Comparison of ENCODE assay signal across 10 mouse cellular contexts in the genomic region with DNA sequence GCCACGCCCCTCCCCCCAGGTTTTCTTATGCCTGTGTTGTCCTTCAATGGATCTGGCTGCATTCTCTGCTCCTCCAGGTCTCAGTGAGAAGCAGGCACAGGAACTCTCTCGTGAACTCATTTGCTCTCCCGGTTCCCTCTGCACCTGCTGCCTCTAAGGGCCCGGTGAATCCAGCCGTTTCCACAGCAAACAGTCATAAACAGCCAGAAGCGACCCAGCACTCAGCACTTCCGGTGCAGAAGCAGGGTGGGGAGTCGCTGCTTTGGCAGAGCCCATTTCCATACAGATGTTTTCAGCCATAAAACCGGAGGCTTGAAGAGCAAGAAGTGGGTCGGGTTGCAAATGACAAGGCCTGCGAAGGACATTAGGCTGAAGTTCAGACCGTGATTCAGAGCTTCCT.
DNase-seq lines count a peak whose midpoint lies in the region; ATAC-seq lines count a peak whose summit lies in the region.
"Had no signal": no experiment of that assay in that cellular context is flagged by ENCODE, and none has a peak within 500 bp of the region (broad histone marks: within the 10 kb centered on the region; RNA-seq: fewer than 3 reads in every experiment).

No protein-coding gene starts in this region.

- no peak for DNase-seq in heart, postnatal 25 days (ENCODE audit: low spot score)
- DNase-seq in B cell, adult 2 months: peak; percentile 61 to 64
- DNase-seq in gastrocnemius, postnatal 25 days: peak; percentile 28
- peak; percentile 45 for DNase-seq in mesoderm, embryonic 11.5 days (ENCODE audit: low read depth, low spot score)
- no peak for DNase-seq in frontal cortex, postnatal 14 days (ENCODE audit: low spot score in 2 of 2)
- DNase-seq in lung, postnatal 14 days: no peak
- DNase-seq: liver, embryonic 13.5 days had no signal

- no peaks in the 10 kb centered on the region for H3K27me3 ChIP-seq in heart, embryonic 16.5 days (ENCODE audit: control insufficient read depth, insufficient read depth, low read length)
- H3K27me3 ChIP-seq: liver, embryonic 13.5 days had no signal

- no peaks in the 10 kb centered on the region for H3K9me3 ChIP-seq in heart, embryonic 16.5 days (replicated peaks; ENCODE audit: control insufficient read depth, low read length)
- H3K9me3 ChIP-seq: liver, embryonic 13.5 days had no signal

- WGBS in heart, embryonic 16.5 days: 41% methylated on average over 12 of the region's 12 CpGs

- no peak overlapping the region for H3K4me3 ChIP-seq in heart, embryonic 16.5 days (ENCODE audit: low read length)
- H3K4me3 ChIP-seq: erythroblast, embryonic 14.5 days; liver, embryonic 13.5 days had no signal

- no peak overlapping the region; the same call in 1 of the 2 replicates for H3K4me2 ChIP-seq in heart, embryonic 16.5 days (ENCODE audit: low read depth, low read length)
- H3K4me2 ChIP-seq: liver, embryonic 13.5 days had no signal

- peak; percentile 37; the same call in 1 of the 2 replicates for ATAC-seq in heart, embryonic 16.5 days (replicated peaks; ENCODE audit: extremely low read depth, insufficient read depth, low FRiP score)
- no peak for ATAC-seq in cerebellum, adult (ENCODE audit: insufficient number of reproducible peaks, low FRiP score, low TSS enrichment)

- no peak overlapping the region for H3K9ac ChIP-seq in heart, embryonic 16.5 days (ENCODE audit: low read length)
- H3K9ac ChIP-seq: liver, embryonic 13.5 days had no signal

- H3K4me1 ChIP-seq in heart, embryonic 16.5 days (ENCODE audit: control insufficient read depth, insufficient read depth, low read length): peaks cover 8% of the 10 kb centered on the region; the same call in 1 of the 2 replicates
- H3K4me1 ChIP-seq: liver, embryonic 13.5 days had no signal

- H3K36me3 ChIP-seq in heart, embryonic 16.5 days (ENCODE audit: control insufficient read depth, insufficient read depth): no peaks in the 10 kb centered on the region
- H3K36me3 ChIP-seq: liver, embryonic 13.5 days had no signal

- intact Hi-C loops in heart, postnatal 25 days (cut with DNase I): no loop called here

- H3K27ac ChIP-seq in heart, embryonic 16.5 days (ENCODE audit: low read length): no peak overlapping the region
- H3K27ac ChIP-seq: liver, embryonic 13.5 days had no signal

Comparison
In these comparisons a context has a peak if more than half of its experiments do, and no peak if none do; other contexts are left out.
1. DNase-seq: peak in B cell, adult 2 months (2 of 2), gastrocnemius, postnatal 25 days (single experiment) and mesoderm, embryonic 11.5 days (single experiment); none in heart, postnatal 25 days (single experiment), frontal cortex, postnatal 14 days (0 of 2) and lung, postnatal 14 days (single experiment).